Mouse (Mus musculus) liver, embryonic 14.5 days (tissue): ENCODE results near the gene Sh3bgrl3. TPM values are rescaled to one million over a fixed set of nuclear protein-coding genes. Genes with fewer than 3 reads are reported as not detected.

Experiments used
- ATAC-seq: fragments of 200-750 bp; cut with Nextera tagmentation; 2 replicates; pipeline ENCODE4 v1.8.0; 2017; ENCODE audit warnings: moderate number of reproducible peaks, mild to moderate bottlenecking, moderate library complexity; ENCODE audit not compliant: insufficient read depth
- DNase-seq, 3 experiments: peaks; one replicate each; pipeline ENCODE4 v3.0.0-alpha.2; 2012 to 2013; ENCODE audit warnings: low read depth in 3 of 3, low spot score in 3 of 3
- H3K27ac ChIP-seq: fragments of 300-500 bp; sonication (generic); 2 replicates; pipeline ENCODE4 v1.5.1; 2014; ENCODE audit warnings: moderate library complexity, mild to moderate bottlenecking, control low read depth, inconsistent platforms
- H3K27me3 ChIP-seq: fragments of 300-500 bp; sonication (generic); 2 replicates; pipeline ENCODE4 v1.6.1; 2014; ENCODE audit warnings: mild to moderate bottlenecking, low read length, moderate library complexity; ENCODE audit not compliant: control insufficient read depth, insufficient read depth
- H3K36me3 ChIP-seq: fragments of 300-500 bp; sonication (generic); replicated peaks from 2 replicates; pipeline ENCODE4 v1.6.1; 2014; ENCODE audit warnings: low read depth; ENCODE audit not compliant: control insufficient read depth, insufficient read depth
- H3K4me1 ChIP-seq, 2 experiments: fragments of 200-500 bp in 1 of 2; fragments of 300-500 bp in 1 of 2; sonication (generic) in 1 of 2; replicated peaks; 2 replicates each; pipeline ENCODE4 v1.6.1; 2012 to 2014; ENCODE audit warnings: antibody characterized with exemption in 1 of 2, inconsistent platforms in 1 of 2, low read length in 1 of 2; ENCODE audit not compliant: control insufficient read depth in 2 of 2, insufficient read depth in 2 of 2
- H3K4me2 ChIP-seq: fragments of 300-500 bp; sonication (generic); 2 replicates; pipeline ENCODE4 v1.6.1; 2014; ENCODE audit warnings: low read depth, mild to moderate bottlenecking, control low read depth, moderate library complexity
- H3K4me3 ChIP-seq, 2 experiments: fragments of 200-500 bp in 1 of 2; fragments of 300-500 bp in 1 of 2; sonication (generic) in 1 of 2; 2 replicates each; pipeline ENCODE4 v1.5.1; 2012 to 2014; ENCODE audit warnings: low read depth in 2 of 2, low read length in 2 of 2, mild to moderate bottlenecking in 2 of 2, control low read depth in 1 of 2, inconsistent platforms in 1 of 2, moderate library complexity in 1 of 2; ENCODE audit not compliant: insufficient read depth in 1 of 2
- H3K9ac ChIP-seq: fragments of 300-500 bp; sonication (generic); replicated peaks from 2 replicates; pipeline ENCODE4 v1.6.1; 2014; ENCODE audit warnings: mild to moderate bottlenecking, control low read depth, moderate library complexity
- H3K9me3 ChIP-seq: fragments of 300-500 bp; sonication (generic); 2 replicates; pipeline ENCODE4 v1.6.1; 2016; ENCODE audit warnings: low read length, mixed read lengths; ENCODE audit not compliant: control insufficient read depth
- CTCF ChIP-seq: IDR thresholded peaks from 2 replicates; pipeline ENCODE4 v1.5.1; 2016; ENCODE audit warnings: antibody characterized with exemption, low read depth, control low read depth
- EP300 ChIP-seq: IDR thresholded peaks from 2 replicates; pipeline ENCODE4 v1.6.1; 2016; ENCODE audit warnings: antibody characterized with exemption, low read depth
- WGBS: fragments of 180-500 bp; shearing (Covaris S2); extraction: QIAGEN DNeasy Blood & Tissue Kit; methylation state at CpG from one replicate; pipeline ENCODE4 v1.1.7; 2014; ENCODE audit not compliant: insufficient replicate concordance; 5-methylcytosine and 5-hydroxymethylcytosine counted together
- polyA plus RNA-seq, 2 experiments: library from polyadenylated mRNA; depleted of rRNA in 1 of 2; stranded (reverse) in 1 of 2; unstranded in 1 of 2; fragments of >200 nt; fragmentation: Nextera tagmentation in 1 of 2; extraction: Ambion mirVana in 1 of 2; gene quantifications; 2 replicates each; pipeline versions ENCODE4 v1.2.1 to v1.2.3; 2012 to 2014

Sh3bgrl3 gene
- polyA plus RNA-seq, 2 experiments, result 79.9 to 153 TPM

- Histone ChIP-seq H3K36me3 (peaks cover 9% of the 10 kb centered on the region), H3K9ac (no peak overlapping the region), H3K27ac (no peak overlapping the region), H3K4me1 (peaks cover 5 to 20% of the 10 kb centered on the region in 2 experiments), H3K9me3 (no peaks in the 10 kb centered on the region), H3K27me3 (no peaks in the 10 kb centered on the region), H3K4me2 (no peak overlapping the region), H3K4me3 (no peak overlapping the region)
- TF ChIP-seq EP300 (no peak), CTCF (no peak)
- no peak for DNase-seq
- WGBS, result 53% methylated on average over 8 of the region's 8 CpGs
- no peak for ATAC-seq
These were observed 4.0 kb upstream of the Sh3bgrl3 start for GRCm38 (mm10) chr4:134132519-134133095.

- H3K4me2 ChIP-seq, result no peak overlapping the region
- 81% methylated on average over 3 of the region's 3 CpGs for WGBS
- no peak for DNase-seq
- H3K27ac ChIP-seq, result no peak overlapping the region
- TF ChIP-seq CTCF (no peak), EP300 (no peak)
- no peaks in the 10 kb centered on the region for H3K9me3 ChIP-seq
- no peak overlapping the region for H3K4me3 ChIP-seq
- H3K36me3 ChIP-seq, result peaks cover 9% of the 10 kb centered on the region
- H3K27me3 ChIP-seq, result no peaks in the 10 kb centered on the region
- peaks cover 5 to 21% of the 10 kb centered on the region in 2 experiments for H3K4me1 ChIP-seq
- ATAC-seq, result no peak
- no peak overlapping the region for H3K9ac ChIP-seq
These were observed 3.5 kb upstream of the Sh3bgrl3 start for GRCm38 (mm10) chr4:134132117-134132516.

DNA sequence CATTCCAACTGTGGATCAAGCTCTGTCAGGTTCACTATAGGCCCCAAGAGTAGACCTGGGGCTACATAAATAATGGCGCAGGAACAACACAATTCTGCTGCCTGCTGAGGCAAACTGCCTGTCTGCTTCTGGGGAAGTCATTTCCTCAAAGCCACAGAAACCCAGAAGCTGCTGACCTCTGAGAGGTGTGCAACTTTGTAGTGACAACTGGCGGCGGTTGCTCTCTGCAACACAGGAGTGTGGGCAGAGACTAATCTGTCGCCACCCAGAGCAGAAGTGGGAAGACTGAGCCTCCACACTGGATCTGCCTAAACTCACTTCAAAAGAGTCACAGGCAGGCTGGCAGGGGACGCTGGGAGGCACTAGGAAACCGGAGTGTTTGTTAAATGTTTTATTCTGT is 893 bp upstream of the Sh3bgrl3 start:
- DNase-seq (no peak), ATAC-seq (no peak)
- peaks cover 9% of the 10 kb centered on the region for H3K36me3 ChIP-seq
- no peak overlapping the region; the same call in 1 of the 2 replicates for H3K9ac ChIP-seq
- no peaks in the 10 kb centered on the region for H3K27me3 ChIP-seq
- H3K4me3 ChIP-seq, result peak overlapping the region in 1 of 2 experiments; percentile 67; a peak in 1 of 4 replicates
- no peak for TF ChIP-seq CTCF
- TF ChIP-seq EP300, result no peak
- H3K4me2 ChIP-seq, result peak overlapping the region; percentile 80
- peak overlapping the region; percentile 25 for H3K27ac ChIP-seq
- no peaks in the 10 kb centered on the region for H3K9me3 ChIP-seq
- 11% methylated on average over 6 of the region's 6 CpGs for WGBS
- peaks cover 5 to 17% of the 10 kb centered on the region in 2 experiments for H3K4me1 ChIP-seq

GRCm38 (mm10) chr4:134128983-134129362 is 384 bp upstream of the Sh3bgrl3 start:
- TF ChIP-seq CTCF (no peak), EP300 (no peak)
- Histone ChIP-seq H3K9me3 (no peaks in the 10 kb centered on the region), H3K4me1 (peaks cover 5 to 22% of the 10 kb centered on the region in 2 experiments), H3K27ac (no peak overlapping the region; the same call in 1 of the 2 replicates), H3K4me3 (peak overlapping the region; percentile 62 to 67), H3K27me3 (no peaks in the 10 kb centered on the region), H3K4me2 (peak overlapping the region; percentile 80), H3K36me3 (peaks cover 9% of the 10 kb centered on the region), H3K9ac (peak overlapping the region; percentile 10)
- WGBS, result 2% methylated on average over 14 of the region's 14 CpGs
- peak; percentile 65 for ATAC-seq
- no peak for DNase-seq

GRCm38 (mm10) chr4:134127793-134128192 is 796 bp downstream of the Sh3bgrl3 start:
- H3K36me3 ChIP-seq, result peaks cover 9% of the 10 kb centered on the region
- peak overlapping the region; percentile 63 for H3K9ac ChIP-seq
- H3K4me1 ChIP-seq, result peaks cover 5 to 22% of the 10 kb centered on the region in 2 experiments
- peak overlapping the region; percentile 62 to 67 for H3K4me3 ChIP-seq
- TF ChIP-seq CTCF (no peak), EP300 (no peak)
- DNase-seq (no peak), ATAC-seq (no peak)
- 46% methylated on average over 8 of the region's 8 CpGs for WGBS
- no peaks in the 10 kb centered on the region for H3K27me3 ChIP-seq
- peak overlapping the region; percentile 80 for H3K4me2 ChIP-seq
- no peaks in the 10 kb centered on the region for H3K9me3 ChIP-seq
- no peak overlapping the region for H3K27ac ChIP-seq
